Mouse (Mus musculus) erythroblast, embryonic 14.5 days (primary cell): ENCODE measurements around the gene Cd151.

Experiments used
- GATA1 ChIP-seq: IDR thresholded peaks from 2 replicates; pipeline ENCODE4 v1.6.1; 2012; ENCODE audit warnings: low read length, inconsistent platforms, mixed read lengths
- TAL1 ChIP-seq: IDR thresholded peaks from 3 replicates; pipeline ENCODE4 v1.6.1; 2012; ENCODE audit warnings: low read length, inconsistent platforms, mixed read lengths

- TF ChIP-seq TAL1 (no peak), GATA1 (no peak)
Observed at GRCm38 (mm10) chr7:141491151-141491550, 24.0 kb downstream of the Cd151 start.
